Mouse (Mus musculus): ENCODE data around the gene Hook2.

The Hook2 gene

DNA sequence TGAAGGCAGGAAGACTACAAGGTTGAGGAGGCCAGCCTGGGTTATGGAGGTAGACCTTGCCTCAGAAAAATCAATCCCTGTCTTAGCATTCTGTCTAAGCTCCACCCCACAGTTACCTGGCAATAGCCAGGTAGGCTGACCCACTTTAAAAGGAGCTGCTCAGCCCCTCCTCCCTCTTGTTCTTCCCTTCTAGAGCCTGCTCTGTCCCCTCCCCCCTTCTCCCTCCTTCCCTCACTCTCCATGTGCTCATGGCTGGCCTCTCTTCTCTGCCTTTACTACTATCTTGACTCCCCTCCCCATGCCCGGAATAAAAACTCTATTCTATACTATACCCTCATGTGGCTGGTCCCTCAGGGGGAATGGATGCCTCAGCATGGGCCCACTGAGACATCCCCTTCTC is 43.5 kb downstream of the Hook2 start:
- DNase-seq, result no peak

DNA sequence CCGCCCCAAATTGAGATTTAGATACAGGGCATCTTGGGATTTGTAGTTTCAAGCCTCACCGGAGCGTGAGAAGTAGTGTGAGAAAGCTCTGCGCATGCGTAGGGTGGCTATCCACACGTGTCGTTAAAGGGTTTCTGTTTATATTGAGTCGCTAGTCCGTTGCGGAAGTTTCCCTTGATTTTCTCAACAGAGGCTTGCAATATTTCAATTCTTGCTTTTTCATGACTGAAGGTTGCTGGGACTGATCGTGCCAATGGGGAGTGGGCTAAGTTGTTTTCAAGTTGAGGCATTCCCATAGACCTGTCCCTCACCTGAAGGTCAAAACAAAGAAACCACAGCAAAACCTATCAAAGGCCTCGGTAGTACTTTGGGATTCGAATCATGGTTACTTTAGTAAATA is 44.4 kb downstream of the Hook2 start:
- DNase-seq, result peak; percentile 51

DNA sequence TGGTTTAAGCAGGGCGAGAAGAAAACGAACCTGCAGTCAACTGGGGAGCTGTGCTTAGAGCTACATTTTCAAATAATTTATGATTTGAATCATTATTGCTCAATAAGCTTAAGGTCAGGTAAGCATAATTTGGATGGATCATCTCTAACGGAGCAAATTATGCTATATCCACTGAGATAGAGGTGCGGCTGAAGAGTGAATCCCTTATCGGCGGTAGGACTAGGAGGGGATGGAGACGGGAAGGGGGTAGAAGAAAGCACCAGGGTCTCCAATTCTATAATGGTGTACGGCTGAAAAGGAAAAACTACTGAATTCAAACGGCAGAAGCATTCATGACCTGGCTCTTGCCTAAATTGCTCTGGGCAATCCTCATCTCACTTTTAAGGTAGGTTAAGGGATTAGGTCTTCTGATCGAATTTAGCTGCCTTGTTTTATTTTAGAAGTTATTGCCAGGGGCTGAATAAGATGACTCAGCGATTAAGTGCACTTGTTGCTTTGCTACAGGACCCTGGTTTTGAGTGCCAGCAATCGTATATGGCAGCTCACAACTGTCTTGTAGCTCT is 44.8 kb downstream of the Hook2 start:
- no peak for DNase-seq

DNA sequence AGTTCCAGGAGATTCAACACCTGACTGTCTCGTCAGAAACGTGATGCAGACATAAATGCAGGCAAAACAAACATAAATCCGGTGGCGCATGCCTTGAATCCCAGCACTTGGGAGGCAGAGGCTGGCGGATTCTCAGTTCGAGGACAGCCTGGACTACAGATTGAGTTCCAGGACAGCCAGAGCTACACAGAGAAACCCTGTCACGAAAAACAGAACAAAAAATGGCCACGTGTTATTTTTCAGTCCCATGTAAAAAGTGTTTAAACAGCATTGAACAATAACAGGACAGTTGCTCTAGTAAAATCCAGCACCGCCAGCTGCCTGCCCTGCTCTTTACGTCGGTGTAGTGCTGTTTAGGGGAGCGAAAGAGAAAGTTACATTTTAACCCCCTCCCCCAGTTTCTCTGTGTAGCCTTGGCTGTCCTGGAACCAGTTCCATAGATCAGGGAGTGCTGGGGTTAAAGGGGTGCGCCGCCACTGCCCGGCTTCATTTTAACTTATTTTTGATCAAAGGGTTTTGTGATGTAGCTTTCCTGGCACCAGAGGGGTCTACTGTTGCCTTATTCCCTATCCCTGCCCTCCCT is 45.4 kb downstream of the Hook2 start:
- DNase-seq, result no peak

DNA sequence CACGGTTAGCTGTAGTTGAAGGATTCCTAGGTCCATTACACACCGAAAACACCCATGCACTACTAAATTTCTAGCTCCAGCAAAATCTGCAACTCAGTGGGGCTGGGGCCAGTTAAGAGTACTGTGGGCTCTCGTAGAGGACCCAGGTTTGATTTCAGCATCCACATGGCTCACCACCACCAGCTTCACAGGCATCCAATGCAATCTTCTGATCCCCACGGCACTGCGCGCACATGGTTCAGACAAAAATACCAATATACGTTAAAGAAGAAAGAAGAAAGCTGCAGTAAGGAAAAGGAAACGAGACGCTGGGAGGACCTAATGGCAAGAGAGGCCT is 45.9 kb downstream of the Hook2 start:
- no peak for DNase-seq

DNA sequence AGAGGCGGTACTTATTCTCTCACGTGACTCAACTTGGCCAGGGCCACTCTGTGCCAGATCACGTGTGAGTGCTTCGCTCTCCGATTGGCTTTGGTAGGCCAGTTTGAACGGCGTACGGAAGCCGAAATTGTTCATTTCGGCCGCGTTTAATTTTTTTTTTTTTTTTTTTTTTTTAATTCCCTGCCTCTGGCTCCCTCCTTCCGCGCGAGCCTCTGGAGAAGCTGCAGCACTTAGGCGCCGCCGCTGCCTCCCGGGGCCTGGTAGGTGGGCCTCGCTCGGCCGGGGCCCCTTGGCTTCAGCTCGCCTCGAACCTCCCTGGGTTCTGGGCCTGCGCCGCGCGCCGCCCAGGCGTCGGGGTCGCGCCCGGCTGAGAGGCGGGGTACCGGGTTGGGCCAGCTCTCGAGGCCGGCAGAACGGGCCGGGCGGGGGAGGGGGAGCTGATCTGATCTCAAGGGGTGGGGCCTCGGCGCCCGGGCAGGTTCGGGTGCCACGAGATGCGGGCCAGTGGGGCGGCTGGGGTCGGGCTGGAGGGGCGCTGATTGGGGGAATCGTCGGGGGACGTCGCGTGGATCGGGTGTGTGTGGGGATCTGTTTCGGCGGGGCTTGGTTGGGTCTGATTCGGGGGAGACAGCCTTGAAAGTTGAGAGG is 46.4 kb downstream of the Hook2 start, which contains the start of gene Tnpo2:
Gene Tnpo2, plus strand, starts transcription at position 198 of the 648 bp plus-strand sequence.
- DNase-seq, result peak; percentile 88

DNA sequence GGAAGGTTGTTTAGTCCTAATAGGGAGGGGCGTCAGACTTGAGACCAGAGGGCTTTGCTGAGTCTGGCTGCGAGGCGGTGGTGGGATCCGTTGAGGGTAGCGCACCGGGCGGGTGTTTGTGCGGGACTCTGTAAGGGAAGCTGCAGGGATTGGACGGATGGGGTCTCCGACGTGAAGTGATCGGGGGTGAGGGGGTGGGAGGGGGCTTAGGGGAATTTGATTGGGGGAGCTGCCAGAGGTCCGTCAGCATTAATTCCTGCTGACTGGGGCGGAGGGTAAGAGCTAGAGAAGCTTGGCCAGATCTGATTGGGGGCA is 46.9 kb downstream of the Hook2 start:
- no peak for DNase-seq

DNA sequence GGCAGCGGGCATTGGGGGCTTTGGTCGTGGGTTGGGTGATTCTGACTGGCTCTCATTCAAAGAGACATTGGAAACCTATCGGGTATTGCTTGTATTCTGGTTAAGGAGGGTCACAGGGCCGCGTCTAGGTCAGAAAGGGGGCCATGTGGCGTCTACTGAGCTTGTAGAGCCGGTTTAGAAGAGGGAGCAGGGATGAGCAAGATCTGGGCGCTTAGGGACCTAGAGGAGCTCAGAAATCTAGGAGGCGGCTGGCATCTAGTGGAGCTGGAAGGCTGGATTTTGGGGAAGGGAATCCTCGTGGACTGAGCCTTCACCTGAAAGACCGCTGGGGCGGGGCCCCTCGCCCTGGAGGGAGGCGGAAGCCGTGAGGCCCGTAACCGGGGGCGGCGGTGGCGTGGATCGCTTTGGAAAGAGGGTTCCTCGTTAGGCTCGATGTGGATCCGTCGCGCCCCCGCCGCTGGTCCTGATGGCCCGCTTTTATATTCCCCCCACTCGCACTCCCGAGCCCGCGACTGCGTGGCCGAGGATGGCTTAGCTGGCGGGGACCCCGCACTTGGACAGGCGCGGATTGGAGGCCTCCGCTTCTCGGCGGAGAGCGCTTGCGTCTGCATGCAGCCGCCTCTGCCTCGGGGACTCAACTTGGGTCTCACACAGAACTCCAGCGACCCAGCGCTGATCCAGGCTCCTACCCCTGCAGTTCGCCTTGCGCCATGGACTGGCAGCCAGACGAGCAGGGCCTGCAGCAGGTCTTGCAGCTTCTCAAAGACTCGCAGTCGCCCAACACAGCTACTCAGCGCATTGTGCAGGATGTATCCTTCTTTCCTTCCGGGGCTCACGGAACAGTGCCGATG is 47.5 kb downstream of the Hook2 start:
- peak; percentile 72 for DNase-seq

DNA sequence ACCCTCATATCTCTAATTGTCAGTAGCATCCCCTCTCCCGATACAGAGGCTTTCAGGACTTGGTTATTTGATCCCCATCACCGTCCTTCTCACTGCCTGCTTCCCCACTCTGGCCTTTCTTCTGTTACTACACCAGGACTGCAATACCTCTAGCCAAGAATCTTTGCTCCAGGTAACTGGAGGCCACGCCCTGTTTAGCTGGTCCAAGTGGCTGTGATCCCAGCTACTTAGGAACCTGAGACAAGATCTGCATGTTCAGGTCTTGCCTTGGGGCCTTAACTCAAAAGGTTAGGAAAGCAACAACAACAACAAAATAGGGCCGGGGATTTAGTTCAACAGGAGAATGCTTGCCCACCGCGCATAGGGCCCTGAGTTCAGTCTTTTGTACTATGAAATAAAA is 53.2 kb downstream of the Hook2 start:
- no peak for DNase-seq
